Mouse (Mus musculus) hindbrain, postnatal 0 days (tissue): Measurements from ENCODE around the gene Hacd2. TPM values are rescaled to one million over a fixed set of nuclear protein-coding genes. Genes with fewer than 3 reads are reported as not detected.

Experiments used
- ATAC-seq: fragments of 200-750 bp; cut with Nextera tagmentation; 2 replicates; pipeline ENCODE4 v1.8.0; 2017; ENCODE audit warnings: mild to moderate bottlenecking, moderate TSS enrichment, moderate library complexity
- DNase-seq: peaks from one replicate; pipeline ENCODE4 v3.0.0-alpha.2; 2015; ENCODE audit warnings: low spot score
- H3K27ac ChIP-seq: fragments of 300-500 bp; sonication (generic); 2 replicates; pipeline ENCODE4 v1.5.1; 2014; ENCODE audit warnings: mild to moderate bottlenecking
- H3K27me3 ChIP-seq: fragments of 300-500 bp; sonication (generic); 2 replicates; pipeline ENCODE4 v1.6.1; 2014; ENCODE audit warnings: low read length, mixed read lengths; ENCODE audit not compliant: insufficient read depth
- H3K36me3 ChIP-seq: fragments of 300-500 bp; sonication (generic); 2 replicates; pipeline ENCODE4 v1.6.1; 2014; ENCODE audit warnings: low read length, mixed read lengths; ENCODE audit not compliant: insufficient read depth
- H3K4me1 ChIP-seq: fragments of 300-500 bp; sonication (generic); 2 replicates; pipeline ENCODE4 v1.6.1; 2014; ENCODE audit warnings: antibody characterized with exemption, low read length, mixed read lengths; ENCODE audit not compliant: insufficient read depth
- H3K4me2 ChIP-seq: fragments of 300-500 bp; sonication (generic); 2 replicates; pipeline ENCODE4 v1.6.1; 2014; ENCODE audit warnings: low read depth, mild to moderate bottlenecking, low read length, moderate library complexity, mixed read lengths
- H3K4me3 ChIP-seq: fragments of 300-500 bp; sonication (generic); 2 replicates; pipeline ENCODE4 v1.5.1; 2014; ENCODE audit warnings: low read length
- H3K9ac ChIP-seq: fragments of 300-500 bp; sonication (generic); replicated peaks from 2 replicates; pipeline ENCODE4 v1.6.1; 2014; ENCODE audit warnings: mild to moderate bottlenecking, low read length, moderate library complexity, mixed read lengths
- H3K9me3 ChIP-seq: fragments of 300-500 bp; sonication (generic); 2 replicates; pipeline ENCODE4 v1.6.1; 2016; ENCODE audit warnings: low read length, mixed read lengths
- CTCF ChIP-seq: IDR thresholded peaks from 2 replicates; pipeline ENCODE4 v1.5.1; 2016; ENCODE audit warnings: antibody characterized with exemption, control low read depth, low read depth
- WGBS: fragments of 180-500 bp; shearing (Covaris S2); extraction: QIAGEN DNeasy Blood & Tissue Kit; methylation state at CpG from one replicate; pipeline ENCODE4 v1.1.7; 2014; 5-methylcytosine and 5-hydroxymethylcytosine counted together
- polyA plus RNA-seq: library from polyadenylated mRNA; unstranded; fragments of >200 nt; fragmentation: Nextera tagmentation; extraction: Ambion mirVana; gene quantifications from 2 replicates; pipeline ENCODE4 v1.2.1, GENCODE M21; 2015
- total RNA-seq: library from RNA; depleted of rRNA; stranded (reverse); fragments of >200 nt; gene quantifications from 2 replicates; pipeline ENCODE4 v1.2.3, GENCODE M21; 2014; rRNA removed

Gene Hacd2
- total RNA-seq (11.7 and 13.1 TPM in 2 replicates), polyA plus RNA-seq (60.0 and 61.4 TPM in 2 replicates)

DNA sequence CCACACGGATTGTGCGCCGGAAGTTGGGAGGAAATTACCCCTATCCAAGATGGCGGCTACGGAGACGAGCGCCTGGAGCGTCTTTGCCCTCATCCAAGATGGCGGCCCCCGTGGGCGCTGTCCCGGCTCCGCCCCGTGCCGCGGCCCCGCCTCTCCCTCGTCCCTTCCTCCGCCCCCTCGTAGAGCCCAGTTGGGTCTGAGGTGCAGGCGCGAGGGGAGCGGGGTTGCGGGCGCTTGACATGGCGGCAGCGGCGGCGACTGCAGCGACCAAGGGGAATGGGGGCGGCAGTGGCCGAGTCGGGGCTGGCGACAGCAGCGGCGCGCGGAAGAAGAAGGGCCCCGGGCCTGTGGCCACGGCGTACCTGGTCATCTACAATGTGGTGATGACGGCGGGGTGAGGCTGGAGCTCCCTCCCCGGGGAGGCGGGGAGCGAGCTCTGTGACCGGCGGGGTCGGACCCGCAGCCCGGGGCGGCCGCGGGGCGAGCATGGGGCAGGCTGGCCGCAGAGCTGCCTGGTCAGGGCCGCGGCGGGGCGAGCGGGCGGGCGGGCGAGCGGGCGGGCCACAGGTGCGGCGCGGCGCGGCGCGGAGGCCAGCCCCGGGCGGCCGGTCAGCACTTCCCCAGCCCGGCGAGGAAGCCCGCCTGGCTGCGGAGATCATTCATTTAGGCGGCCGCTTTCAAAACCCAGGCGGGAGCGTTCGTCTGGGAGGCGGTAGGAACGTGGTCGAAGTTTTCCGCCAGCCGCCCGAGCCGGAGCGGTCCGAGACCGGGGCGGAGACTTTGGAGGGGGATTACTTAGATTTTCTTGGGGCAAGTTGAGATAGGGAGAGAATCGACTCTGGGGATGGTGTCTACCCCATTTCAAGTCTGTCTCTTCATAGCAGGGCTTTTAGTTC lies at the start of gene Hacd2:
Gene Hacd2, plus strand, starts transcription at position 187 of the 896 bp plus-strand sequence.
- DNase-seq (peak; percentile 97), ATAC-seq (peak; percentile 99)
- H3K36me3 ChIP-seq = no peaks in the 10 kb centered on the region
- TF ChIP-seq CTCF = no peak
- H3K27ac ChIP-seq = peak within 1 kb of the TSS; percentile 88
- peak within 1 kb of the TSS; percentile 85 for H3K9ac ChIP-seq
- under 1% methylated on average over 82 of the region's 97 CpGs for WGBS
- H3K27me3 ChIP-seq = peaks cover 10% of the 10 kb centered on the region; the same call in 1 of the 2 replicates
- no peaks in the 10 kb centered on the region for H3K9me3 ChIP-seq
- H3K4me1 ChIP-seq = no peaks in the 10 kb centered on the region
- peak within 1 kb of the TSS; percentile 58 for H3K4me2 ChIP-seq
- peak within 1 kb of the TSS; percentile 78 for H3K4me3 ChIP-seq

DNA sequence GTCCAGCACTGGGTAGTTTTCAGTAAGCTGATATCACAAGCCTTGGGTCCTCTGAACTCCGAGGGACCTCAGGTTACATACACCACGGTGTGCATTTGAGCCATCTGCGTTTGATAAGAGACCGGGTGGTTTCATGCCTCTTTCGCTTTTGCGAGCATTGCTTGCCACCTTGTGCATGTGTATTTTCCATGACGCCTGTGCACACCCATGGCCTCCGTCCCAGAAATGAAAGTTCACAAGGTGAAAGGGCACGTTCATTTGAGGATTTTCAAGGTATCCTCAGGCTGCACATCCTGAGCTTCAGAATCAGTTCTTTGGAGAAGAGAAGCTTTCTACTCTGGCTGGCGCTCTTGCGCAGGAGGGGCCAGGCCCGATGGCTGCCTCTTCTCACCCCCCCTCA lies 49.8 kb upstream of the Hacd2 start:
- no peak overlapping the region for H3K4me2 ChIP-seq
- WGBS = 91% methylated on average over 12 of the region's 12 CpGs
- H3K9me3 ChIP-seq = no peaks in the 10 kb centered on the region
- no peaks in the 10 kb centered on the region for H3K27me3 ChIP-seq
- H3K4me3 ChIP-seq = no peak overlapping the region
- ATAC-seq (no peak), DNase-seq (no peak)
- no peaks in the 10 kb centered on the region for H3K36me3 ChIP-seq
- TF ChIP-seq CTCF = no peak
- H3K27ac ChIP-seq = no peak overlapping the region
- no peaks in the 10 kb centered on the region for H3K4me1 ChIP-seq
- H3K9ac ChIP-seq = no peak overlapping the region

GRCm38 (mm10) chr16:34975544-34975943 lies 46.7 kb upstream of the Hacd2 start:
- Histone ChIP-seq H3K27me3 (no peaks in the 10 kb centered on the region), H3K9me3 (no peaks in the 10 kb centered on the region), H3K4me1 (no peaks in the 10 kb centered on the region), H3K36me3 (no peaks in the 10 kb centered on the region), H3K4me3 (no peak overlapping the region), H3K27ac (no peak overlapping the region), H3K9ac (no peak overlapping the region), H3K4me2 (no peak overlapping the region)
- ATAC-seq = no peak
- WGBS = 64% methylated on average over 2 of the region's 2 CpGs
- no peak for DNase-seq
- peak; percentile 40; the same call in 1 of the 2 replicates for TF ChIP-seq CTCF

- WGBS = 79% methylated on average over 13 of the region's 13 CpGs
- Histone ChIP-seq H3K4me2 (no peak overlapping the region), H3K27ac (no peak overlapping the region), H3K9me3 (no peaks in the 10 kb centered on the region), H3K36me3 (no peaks in the 10 kb centered on the region), H3K9ac (no peak overlapping the region), H3K4me3 (no peak overlapping the region), H3K4me1 (no peaks in the 10 kb centered on the region), H3K27me3 (no peaks in the 10 kb centered on the region)
- TF ChIP-seq CTCF = peak; percentile 61
- no peak for DNase-seq
- no peak for ATAC-seq
These were observed 45.6 kb upstream of the Hacd2 start for GRCm38 (mm10) chr16:34976630-34977029.

- Histone ChIP-seq H3K9ac (no peak overlapping the region), H3K4me2 (no peak overlapping the region), H3K4me1 (no peaks in the 10 kb centered on the region), H3K4me3 (no peak overlapping the region), H3K9me3 (no peaks in the 10 kb centered on the region), H3K36me3 (no peaks in the 10 kb centered on the region), H3K27me3 (no peaks in the 10 kb centered on the region), H3K27ac (no peak overlapping the region)
- no peak for TF ChIP-seq CTCF
- DNase-seq = no peak
- WGBS = 91% methylated on average over 7 of the region's 7 CpGs
- ATAC-seq = no peak
These were observed 44.2 kb upstream of the Hacd2 start for GRCm38 (mm10) chr16:34978018-34978417.

DNA sequence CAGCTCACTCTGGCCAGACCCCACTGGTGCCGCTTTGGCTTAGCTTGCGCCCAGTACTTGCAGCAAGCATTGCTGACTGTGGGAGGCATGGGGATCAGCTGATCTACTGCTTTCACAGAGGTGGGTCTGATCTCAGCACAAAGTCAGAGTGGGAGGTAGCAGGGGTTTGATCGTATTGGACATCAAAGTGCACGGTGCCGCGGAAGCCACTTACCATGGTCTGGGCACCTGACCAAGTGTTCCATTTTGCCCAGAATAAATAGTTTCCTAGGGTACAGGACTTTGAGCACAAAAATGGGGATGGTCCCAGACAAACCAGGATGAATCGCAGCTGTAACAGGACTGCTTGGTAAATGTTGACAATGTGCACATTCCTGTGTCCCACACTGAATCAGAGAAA lies 41.2 kb upstream of the Hacd2 start:
- Histone ChIP-seq H3K27me3 (no peaks in the 10 kb centered on the region), H3K9ac (no peak overlapping the region), H3K4me3 (no peak overlapping the region), H3K36me3 (no peaks in the 10 kb centered on the region), H3K9me3 (no peaks in the 10 kb centered on the region), H3K4me1 (no peaks in the 10 kb centered on the region), H3K4me2 (no peak overlapping the region), H3K27ac (no peak overlapping the region)
- DNase-seq = peak; percentile 60
- ATAC-seq = peak; percentile 83
- TF ChIP-seq CTCF = no peak
- 45% methylated on average over 7 of the region's 7 CpGs for WGBS
